Mouse (Mus musculus) heart, embryonic 15.5 days (tissue): ENCODE results near the gene Agap3. TPM values are rescaled to one million over a fixed set of nuclear protein-coding genes. Genes with fewer than 3 reads are reported as not detected.

Experiments
- ATAC-seq: fragments of 200-750 bp; cut with Nextera tagmentation; replicated peaks from 2 replicates; pipeline ENCODE4 v1.8.0; 2017; ENCODE audit warnings: low read depth, moderate TSS enrichment; ENCODE audit not compliant: insufficient number of reproducible peaks, insufficient read depth, low FRiP score
- H3K27ac ChIP-seq: fragments of 300-500 bp; sonication (generic); 2 replicates; pipeline ENCODE4 v1.5.1; 2015; ENCODE audit warnings: mild to moderate bottlenecking, inconsistent platforms
- H3K27me3 ChIP-seq: fragments of 300-500 bp; sonication (generic); 2 replicates; pipeline ENCODE4 v1.6.1; 2015; ENCODE audit warnings: inconsistent platforms
- H3K36me3 ChIP-seq: fragments of 300-500 bp; sonication (generic); 2 replicates; pipeline ENCODE4 v1.6.1; 2015; ENCODE audit warnings: mild to moderate bottlenecking, inconsistent platforms
- H3K4me1 ChIP-seq: fragments of 300-500 bp; sonication (generic); replicated peaks from 2 replicates; pipeline ENCODE4 v1.6.1; 2015; ENCODE audit warnings: inconsistent platforms
- H3K4me2 ChIP-seq: fragments of 300-500 bp; sonication (generic); 2 replicates; pipeline ENCODE4 v1.6.1; 2015; ENCODE audit warnings: inconsistent platforms, mild to moderate bottlenecking, moderate library complexity
- H3K4me3 ChIP-seq: fragments of 300-500 bp; sonication (generic); 2 replicates; pipeline ENCODE4 v1.5.1; 2015; ENCODE audit warnings: mild to moderate bottlenecking, inconsistent platforms
- H3K9ac ChIP-seq: fragments of 300-500 bp; sonication (generic); 2 replicates; pipeline ENCODE4 v1.6.1; 2015; ENCODE audit warnings: mild to moderate bottlenecking, inconsistent platforms
- H3K9me3 ChIP-seq: fragments of 300-500 bp; sonication (generic); replicated peaks from 2 replicates; pipeline ENCODE4 v1.6.1; 2016; ENCODE audit warnings: inconsistent platforms
- WGBS: fragments of 180-500 bp; shearing (Covaris S2); methylation state at CpG from one replicate; pipeline ENCODE4 v1.1.7; 2015; ENCODE audit warnings: mixed read lengths; 5-methylcytosine and 5-hydroxymethylcytosine counted together
- polyA plus RNA-seq: library from polyadenylated mRNA; unstranded; fragments of >200 nt; fragmentation: Nextera tagmentation; extraction: Ambion mirVana; gene quantifications from 2 replicates; pipeline ENCODE4 v1.2.1, GENCODE M21; 2015

Agap3 gene
- polyA plus RNA-seq: 27.9 and 35.7 TPM in 2 replicates

- Histone ChIP-seq H3K4me3 (peak within 1 kb of the TSS; percentile 65), H3K27me3 (no peaks in the 10 kb centered on the region), H3K9me3 (no peaks in the 10 kb centered on the region), H3K36me3 (no peaks in the 10 kb centered on the region), H3K27ac (peak within 1 kb of the TSS; percentile 95), H3K9ac (peak within 1 kb of the TSS; percentile 86), H3K4me2 (peak within 1 kb of the TSS; percentile 84), H3K4me1 (peaks cover 50% of the 10 kb centered on the region)
- peak; percentile 19 for ATAC-seq
- WGBS: under 1% methylated on average over 72 of the region's 85 CpGs
Observed at GRCm38 (mm10) chr5:24452030-24452690, at the start of gene Agap3. TSS of gene Agap3 (plus strand) at chr5:24452177.

DNA sequence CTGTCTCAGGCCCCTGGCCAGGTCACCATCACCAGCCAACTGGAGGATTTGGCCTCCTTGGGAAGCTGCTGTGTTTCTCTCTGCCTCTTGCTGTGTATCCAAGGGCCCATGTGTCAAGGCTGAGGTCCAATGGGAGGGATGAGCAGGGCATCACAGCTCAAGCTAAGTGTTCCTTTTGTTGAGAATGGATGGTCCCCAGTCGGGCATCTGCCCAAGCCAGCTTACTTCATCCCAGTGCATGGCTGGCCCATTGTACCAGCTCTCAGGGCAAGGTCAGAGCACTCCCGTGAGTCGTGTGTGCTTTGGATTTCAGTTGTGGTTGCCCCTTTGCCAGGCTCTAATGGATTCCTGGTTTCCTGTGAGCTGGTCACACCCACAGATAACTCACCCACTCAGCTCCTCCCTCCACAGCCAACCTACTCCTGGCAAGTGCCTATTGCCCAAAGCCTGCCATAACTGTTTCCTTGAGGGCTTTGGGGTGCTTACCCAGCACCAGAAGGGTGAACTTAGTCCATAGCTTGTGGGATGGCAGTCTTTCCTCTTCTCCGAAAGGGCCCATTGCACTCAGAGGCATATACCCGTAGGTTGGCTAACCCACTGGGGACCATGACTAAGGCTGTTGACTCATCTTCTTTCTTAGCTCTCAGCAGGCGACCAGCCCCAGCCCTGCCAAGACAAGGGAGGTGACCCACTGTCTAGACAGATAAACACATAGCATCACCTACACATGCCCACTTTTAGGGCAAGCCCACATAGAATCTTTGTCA, 47.2 kb upstream of the Agap3 start:
- ATAC-seq: no peak
- Histone ChIP-seq H3K9me3 (no peaks in the 10 kb centered on the region), H3K4me1 (peaks cover 8% of the 10 kb centered on the region), H3K4me2 (no peak overlapping the region), H3K4me3 (no peak overlapping the region), H3K36me3 (peaks cover 27% of the 10 kb centered on the region), H3K9ac (no peak overlapping the region), H3K27ac (no peak overlapping the region), H3K27me3 (no peaks in the 10 kb centered on the region)
- 81% methylated on average over 6 of the region's 6 CpGs for WGBS

DNA sequence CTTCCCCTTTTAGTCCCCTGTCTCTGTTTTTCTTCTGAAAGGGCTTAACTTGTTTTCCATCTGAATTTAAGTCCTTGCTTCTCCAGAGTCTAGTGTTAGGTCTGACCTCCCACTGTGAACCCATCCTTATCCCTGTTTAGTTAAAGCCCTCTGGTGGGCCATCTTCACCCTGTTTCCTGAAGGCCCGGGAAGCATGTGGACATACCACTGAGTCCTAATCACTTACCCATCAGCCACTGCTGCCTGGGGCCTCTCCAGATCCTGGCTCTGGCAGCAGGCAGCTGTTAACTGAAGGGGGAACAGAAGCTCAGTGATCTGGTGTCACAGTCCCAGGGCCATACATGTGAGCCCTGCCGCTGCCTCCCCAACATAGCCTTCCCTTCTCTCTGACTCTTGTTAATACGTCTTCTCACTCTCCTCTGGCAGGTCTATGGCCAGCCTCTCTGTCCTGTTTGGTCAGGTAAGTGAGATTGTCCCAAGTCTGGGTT, 46.5 kb upstream of the Agap3 start:
- H3K36me3 ChIP-seq: peaks cover 23% of the 10 kb centered on the region
- no peaks in the 10 kb centered on the region for H3K27me3 ChIP-seq
- H3K4me2 ChIP-seq: no peak overlapping the region
- H3K27ac ChIP-seq: no peak overlapping the region
- WGBS: 50% methylated on average over 3 of the region's 3 CpGs
- no peak overlapping the region for H3K9ac ChIP-seq
- no peak for ATAC-seq
- H3K4me3 ChIP-seq: no peak overlapping the region
- peaks cover 8% of the 10 kb centered on the region for H3K4me1 ChIP-seq
- no peaks in the 10 kb centered on the region for H3K9me3 ChIP-seq

GRCm38 (mm10) chr5:24408651-24409050, 43.3 kb upstream of the Agap3 start:
- no peak for ATAC-seq
- no peak overlapping the region for H3K9ac ChIP-seq
- H3K4me1 ChIP-seq: peaks cover 8% of the 10 kb centered on the region; the same call in 1 of the 2 replicates
- whole genome bisulfite sequencing: 81% methylated on average over 13 of the region's 13 CpGs
- peaks cover 6% of the 10 kb centered on the region for H3K27me3 ChIP-seq
- no peak overlapping the region for H3K27ac ChIP-seq
- H3K36me3 ChIP-seq: peaks cover 13% of the 10 kb centered on the region; the same call in 1 of the 2 replicates
- no peak overlapping the region for H3K4me3 ChIP-seq
- no peak overlapping the region for H3K4me2 ChIP-seq
- H3K9me3 ChIP-seq: no peaks in the 10 kb centered on the region

GRCm38 (mm10) chr5:24409466-24409865, 42.5 kb upstream of the Agap3 start:
- 90% methylated on average over 2 of the region's 2 CpGs for WGBS
- H3K9me3 ChIP-seq: no peaks in the 10 kb centered on the region
- H3K4me1 ChIP-seq: peaks cover 11% of the 10 kb centered on the region; the same call in 1 of the 2 replicates
- peaks cover 14% of the 10 kb centered on the region for H3K27me3 ChIP-seq
- H3K9ac ChIP-seq: no peak overlapping the region
- no peak overlapping the region for H3K4me2 ChIP-seq
- peaks cover 8% of the 10 kb centered on the region; the same call in 1 of the 2 replicates for H3K36me3 ChIP-seq
- ATAC-seq: no peak
- H3K4me3 ChIP-seq: no peak overlapping the region
- H3K27ac ChIP-seq: no peak overlapping the region

- no peak overlapping the region for H3K27ac ChIP-seq
- H3K9me3 ChIP-seq: no peaks in the 10 kb centered on the region
- H3K9ac ChIP-seq: no peak overlapping the region
- peaks cover 23% of the 10 kb centered on the region for H3K27me3 ChIP-seq
- no peak for ATAC-seq
- H3K4me1 ChIP-seq: peaks cover 20% of the 10 kb centered on the region; the same call in 1 of the 2 replicates
- no peak overlapping the region for H3K4me2 ChIP-seq
- H3K36me3 ChIP-seq: 0 out of 2 replicates have a peak, but pooled peaks cover 6% of the 10 kb centered on the region
- WGBS: 70% methylated on average over 2 of the region's 2 CpGs
- no peak overlapping the region for H3K4me3 ChIP-seq
Observed at GRCm38 (mm10) chr5:24412063-24412462, 39.9 kb upstream of the Agap3 start.

GRCm38 (mm10) chr5:24413042-24413693, 38.8 kb upstream of the Agap3 start, which contains the start of gene Asic3:
TSS of gene Asic3 (plus strand) at chr5:24413392.
- 34% methylated on average over 11 of the region's 11 CpGs for WGBS
- Histone ChIP-seq H3K9ac (no peak within 1 kb of the TSS), H3K9me3 (no peaks in the 10 kb centered on the region), H3K4me1 (peaks cover 20% of the 10 kb centered on the region; the same call in 1 of the 2 replicates), H3K4me2 (no peak within 1 kb of the TSS), H3K27ac (no peak within 1 kb of the TSS), H3K4me3 (no peak within 1 kb of the TSS), H3K27me3 (peaks cover 23% of the 10 kb centered on the region), H3K36me3 (0 out of 2 replicates have a peak, but pooled peaks cover 3% of the 10 kb centered on the region)
- no peak for ATAC-seq

DNA sequence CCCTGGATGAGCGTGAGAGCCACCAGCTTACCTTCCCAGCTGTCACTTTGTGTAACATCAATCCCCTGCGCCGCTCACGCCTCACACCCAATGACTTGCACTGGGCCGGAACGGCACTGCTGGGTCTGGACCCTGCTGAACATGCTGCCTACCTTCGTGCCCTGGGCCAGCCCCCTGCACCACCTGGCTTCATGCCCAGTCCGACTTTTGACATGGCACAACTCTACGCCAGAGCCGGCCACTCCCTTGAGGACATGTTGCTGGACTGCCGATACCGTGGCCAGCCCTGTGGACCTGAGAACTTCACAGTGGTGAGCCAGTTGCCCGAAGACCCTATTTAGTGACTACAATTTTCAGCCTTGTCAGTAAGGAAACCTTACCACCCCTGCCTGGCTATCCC, 38.0 kb upstream of the Agap3 start:
- H3K4me3 ChIP-seq: no peak overlapping the region
- peaks cover 23% of the 10 kb centered on the region for H3K27me3 ChIP-seq
- H3K4me1 ChIP-seq: peaks cover 17% of the 10 kb centered on the region; the same call in 1 of the 2 replicates
- no peak overlapping the region for H3K27ac ChIP-seq
- H3K9me3 ChIP-seq: no peaks in the 10 kb centered on the region
- no peak overlapping the region for H3K9ac ChIP-seq
- peaks cover 3% of the 10 kb centered on the region; the same call in 1 of the 2 replicates for H3K36me3 ChIP-seq
- WGBS: 75% methylated on average over 13 of the region's 13 CpGs
- H3K4me2 ChIP-seq: no peak overlapping the region
- ATAC-seq: no peak

DNA sequence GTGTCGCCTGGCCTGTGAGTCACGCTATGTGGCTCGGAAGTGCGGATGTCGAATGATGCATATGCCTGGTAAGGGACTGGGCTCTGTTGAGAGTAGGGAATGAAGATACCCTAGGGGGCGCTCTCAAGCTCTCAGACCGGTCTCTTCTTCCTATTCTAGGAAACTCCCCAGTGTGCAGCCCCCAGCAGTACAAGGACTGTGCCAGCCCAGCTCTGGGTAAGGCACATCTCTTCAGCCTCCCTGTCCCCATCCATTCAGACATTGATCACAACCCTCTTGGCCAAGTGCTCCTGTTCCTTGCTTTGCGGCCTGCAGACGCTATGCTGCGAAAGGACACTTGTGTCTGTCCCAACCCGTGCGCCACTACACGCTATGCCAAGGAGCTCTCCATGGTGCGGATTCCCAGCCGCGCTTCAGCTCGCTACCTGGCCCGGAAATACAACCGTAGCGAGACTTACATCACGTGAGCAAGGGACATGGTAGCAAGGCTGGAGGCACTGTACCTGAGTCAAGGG, 35.7 kb upstream of the Agap3 start:
- peak overlapping the region; percentile 18; the same call in 1 of the 2 replicates for H3K4me2 ChIP-seq

GRCm38 (mm10) chr5:24417587-24417986, 34.4 kb upstream of the Agap3 start:
- H3K4me3 ChIP-seq: no peak overlapping the region
- ATAC-seq: no peak
- H3K27me3 ChIP-seq: peaks cover 22% of the 10 kb centered on the region
- peaks cover 12% of the 10 kb centered on the region; the same call in 1 of the 2 replicates for H3K36me3 ChIP-seq
- H3K9ac ChIP-seq: no peak overlapping the region
- H3K27ac ChIP-seq: no peak overlapping the region
- H3K9me3 ChIP-seq: no peaks in the 10 kb centered on the region
- no peak overlapping the region for H3K4me2 ChIP-seq
- H3K4me1 ChIP-seq: peaks cover 21% of the 10 kb centered on the region
- 81% methylated on average over 10 of the region's 10 CpGs for WGBS

More for the DNA sequence above, 35.7 kb upstream of the Agap3 start:
- Histone ChIP-seq H3K4me3 (no peak overlapping the region), H3K9me3 (no peaks in the 10 kb centered on the region), H3K9ac (no peak overlapping the region), H3K27me3 (peaks cover 23% of the 10 kb centered on the region), H3K27ac (no peak overlapping the region), H3K4me1 (peaks cover 17% of the 10 kb centered on the region; the same call in 1 of the 2 replicates), H3K36me3 (peaks cover 12% of the 10 kb centered on the region; the same call in 1 of the 2 replicates)
- 3% methylated on average over 21 of the region's 21 CpGs for WGBS
- ATAC-seq: peak; percentile 43
